Mouse (Mus musculus) right cerebral cortex, adult 18-20 months (tissue): Measurements from ENCODE around the gene Srrm3.

Experiments used
- DNase-seq: peaks from one replicate; pipeline ENCODE4 v3.0.0; 2022; ENCODE audit warnings: mixed read lengths

The Srrm3 gene

GRCm38 (mm10) chr5:135806555-135807262 is at the start of gene Srrm3:
Srrm3 (plus strand) TSS chr5:135806890.
- peak; percentile 91 for DNase-seq

GRCm38 (mm10) chr5:135761881-135762280 is 44.8 kb upstream of the Srrm3 start:
- DNase-seq, result no peak

GRCm38 (mm10) chr5:135763526-135763925 is 43.2 kb upstream of the Srrm3 start:
- DNase-seq, result peak; percentile 49

GRCm38 (mm10) chr5:135764971-135765370 is 41.7 kb upstream of the Srrm3 start:
- no peak for DNase-seq

DNA sequence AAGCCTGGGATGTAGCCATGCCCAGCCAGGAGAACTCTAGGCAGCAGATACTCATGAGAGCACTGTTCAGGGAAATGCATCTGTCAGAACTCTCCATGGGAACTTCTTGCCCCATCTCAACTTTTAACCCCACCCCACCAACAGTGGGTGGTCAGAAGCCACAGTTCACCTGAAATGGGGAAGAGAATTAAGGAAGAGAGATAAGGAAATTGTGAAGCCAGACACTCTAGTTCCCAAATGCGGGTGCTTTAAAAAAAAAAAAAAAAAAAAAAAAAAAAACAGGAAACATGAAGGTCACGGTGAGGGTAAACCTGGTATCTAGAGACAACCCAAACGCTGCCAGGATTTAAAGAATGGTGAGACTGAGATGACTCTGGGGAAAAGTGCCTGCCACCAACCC is 34.2 kb upstream of the Srrm3 start:
- no peak for DNase-seq

GRCm38 (mm10) chr5:135776546-135776945 is 30.1 kb upstream of the Srrm3 start:
- no peak for DNase-seq

- DNase-seq, result no peak
Observed at GRCm38 (mm10) chr5:135777796-135778470, 28.8 kb upstream of the Srrm3 start, which contains the start of gene Styxl1. Styxl1 (minus strand) TSS chr5:135778385.

DNA sequence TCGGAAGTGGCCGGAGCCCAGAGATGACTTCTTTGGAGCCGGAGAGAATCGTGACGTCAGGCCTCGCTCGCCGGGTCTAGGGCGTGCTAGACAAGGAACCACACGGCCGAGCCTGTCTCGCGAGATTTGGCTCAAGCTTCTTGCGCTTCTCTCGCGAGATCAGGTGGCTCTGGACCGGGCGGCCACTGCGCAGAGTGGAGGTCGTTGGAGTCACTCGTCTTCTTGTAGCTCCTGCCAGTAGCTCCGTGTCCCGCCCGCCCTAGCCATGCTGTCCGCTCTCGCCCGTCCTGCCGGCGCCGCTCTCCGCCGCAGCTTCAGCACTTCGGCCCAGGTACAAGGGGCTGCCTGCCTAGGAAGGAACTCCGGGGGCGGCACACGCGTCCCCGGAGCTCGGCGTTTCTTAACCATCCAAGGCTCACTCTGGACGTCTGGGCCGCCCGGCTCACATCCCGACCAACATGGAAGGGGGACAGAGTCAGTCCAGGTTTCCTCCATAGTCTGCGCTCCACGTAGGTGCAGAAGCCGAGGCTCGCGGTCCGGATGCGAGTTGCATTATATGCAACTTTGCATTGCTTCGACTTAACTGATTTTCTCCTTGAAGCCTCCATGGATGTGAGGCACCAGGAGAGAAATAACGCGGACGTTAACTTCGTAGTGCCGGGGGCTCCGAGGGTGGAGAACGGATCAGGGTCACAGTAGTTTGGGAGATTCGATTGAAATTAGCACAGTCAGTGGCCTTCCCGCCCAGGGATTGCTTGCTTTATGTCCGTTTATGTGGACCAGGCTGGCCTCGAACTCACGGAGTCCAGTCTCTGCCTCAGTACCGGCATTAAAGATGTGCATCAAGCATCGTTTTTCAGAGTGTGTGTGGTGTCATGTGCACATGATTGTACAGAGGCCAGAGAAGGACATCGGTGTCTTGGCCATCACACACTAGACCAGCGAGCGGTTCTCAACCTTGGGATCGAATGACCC is 27.9 kb upstream of the Srrm3 start, which contains the start of gene Mdh2:
Mdh2 (plus strand) TSS at position 10 of the 975 bp plus-strand sequence.
- peak; percentile 100 for DNase-seq

GRCm38 (mm10) chr5:135780331-135780730 is 26.4 kb upstream of the Srrm3 start:
- no peak for DNase-seq

- no peak for DNase-seq
Observed at GRCm38 (mm10) chr5:135782901-135783300, 23.8 kb upstream of the Srrm3 start.

- DNase-seq, result peak; percentile 84
Observed at GRCm38 (mm10) chr5:135793996-135794858, 12.5 kb upstream of the Srrm3 start.

DNA sequence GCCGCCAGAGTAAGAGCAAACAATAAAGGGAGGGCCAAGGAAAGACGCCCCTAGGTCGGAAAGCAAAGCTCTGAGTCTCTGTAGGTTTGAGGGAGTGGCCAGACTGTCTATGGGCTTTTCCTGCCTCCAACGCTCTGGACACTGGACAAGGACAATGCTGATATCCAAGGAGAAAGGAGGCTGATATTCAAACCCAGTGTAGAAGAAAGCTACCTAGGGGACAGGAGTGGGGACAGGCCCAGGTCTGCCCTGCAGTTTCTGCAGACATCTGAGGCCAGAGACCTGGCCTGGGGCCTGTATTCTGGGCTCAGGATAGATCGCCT is 11.9 kb upstream of the Srrm3 start:
- no peak for DNase-seq

DNA sequence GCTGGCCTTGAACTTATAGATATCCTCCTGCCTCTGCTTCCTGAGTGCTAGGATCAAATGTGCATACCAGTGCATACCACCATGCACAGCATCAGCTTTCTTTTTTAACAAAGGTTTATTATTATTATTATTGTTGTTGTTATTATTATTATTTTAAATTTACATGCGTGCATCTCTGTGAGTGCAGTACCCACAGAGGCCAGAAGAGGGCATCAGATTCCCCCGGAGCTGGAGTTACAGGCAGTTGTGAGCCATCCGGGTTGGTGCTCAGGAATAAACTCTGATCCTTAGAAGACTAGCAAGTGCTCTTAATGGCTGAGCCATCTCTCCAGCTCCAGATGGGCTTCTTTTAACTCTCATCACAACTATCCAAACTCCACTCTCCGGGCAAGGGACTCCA is 6.9 kb upstream of the Srrm3 start:
- no peak for DNase-seq

- no peak for DNase-seq
Observed at GRCm38 (mm10) chr5:135800927-135801326, 5.8 kb upstream of the Srrm3 start.

GRCm38 (mm10) chr5:135802641-135803040 is 4.0 kb upstream of the Srrm3 start:
- DNase-seq, result peak; percentile 35

DNA sequence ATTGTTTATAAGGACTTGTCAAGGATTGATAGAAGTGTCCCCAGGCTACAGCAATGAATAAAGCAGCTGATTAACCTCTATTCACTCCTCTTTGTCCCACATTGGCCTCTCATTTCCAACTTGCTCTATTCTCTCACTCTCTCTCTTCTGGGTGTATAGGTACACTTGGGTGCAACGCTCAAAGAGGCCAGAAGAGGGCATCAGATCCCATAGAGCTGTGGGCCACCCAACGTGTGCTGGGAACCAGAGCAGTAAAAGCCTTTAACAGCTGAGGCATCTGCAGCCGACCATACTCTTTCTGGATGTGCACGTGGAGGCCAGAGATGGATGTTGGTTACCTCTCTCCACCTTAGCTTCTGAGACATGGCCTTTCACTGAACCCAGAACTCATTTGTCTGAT is 3.6 kb upstream of the Srrm3 start:
- DNase-seq, result no peak

GRCm38 (mm10) chr5:135803676-135804075 is 3.0 kb upstream of the Srrm3 start:
- no peak for DNase-seq

DNA sequence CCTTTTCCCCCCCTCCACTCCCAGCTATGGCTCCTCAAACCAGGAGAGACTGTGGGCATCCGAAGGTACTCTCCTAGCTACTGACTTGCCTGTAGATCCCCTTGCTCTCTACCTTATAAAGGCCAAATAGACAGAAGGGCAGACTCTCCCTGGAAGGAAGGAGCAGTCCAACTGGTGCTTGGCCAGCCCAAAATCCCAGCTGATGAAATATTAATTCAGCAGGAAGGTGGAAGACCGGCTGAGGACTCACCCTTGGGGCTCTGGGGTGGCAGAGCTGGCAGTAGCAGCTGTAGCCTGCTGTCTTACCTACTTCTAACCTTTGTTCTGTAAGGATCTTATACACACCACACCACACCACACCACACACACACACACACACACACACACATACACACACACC is 2.0 kb upstream of the Srrm3 start:
- no peak for DNase-seq

DNA sequence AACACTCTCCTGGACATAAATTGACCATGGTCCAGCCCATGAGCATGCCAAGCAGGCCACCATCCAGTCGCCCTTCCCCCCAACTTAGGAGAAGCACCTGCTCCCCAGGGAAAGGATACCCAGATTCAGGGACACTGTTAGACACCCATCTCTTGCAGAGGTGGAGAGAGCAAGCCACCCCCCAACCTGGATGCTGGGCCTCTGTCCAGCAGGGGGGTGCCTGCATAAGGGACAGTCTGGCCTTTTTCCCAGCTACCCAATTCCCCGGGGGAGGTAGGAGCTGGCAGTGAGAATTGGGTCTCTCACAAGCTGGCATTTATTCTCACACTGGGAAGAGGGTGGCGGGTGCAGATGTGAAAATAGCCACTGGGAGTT is 560 bp downstream of the Srrm3 start:
- peak; percentile 61 for DNase-seq

DNA sequence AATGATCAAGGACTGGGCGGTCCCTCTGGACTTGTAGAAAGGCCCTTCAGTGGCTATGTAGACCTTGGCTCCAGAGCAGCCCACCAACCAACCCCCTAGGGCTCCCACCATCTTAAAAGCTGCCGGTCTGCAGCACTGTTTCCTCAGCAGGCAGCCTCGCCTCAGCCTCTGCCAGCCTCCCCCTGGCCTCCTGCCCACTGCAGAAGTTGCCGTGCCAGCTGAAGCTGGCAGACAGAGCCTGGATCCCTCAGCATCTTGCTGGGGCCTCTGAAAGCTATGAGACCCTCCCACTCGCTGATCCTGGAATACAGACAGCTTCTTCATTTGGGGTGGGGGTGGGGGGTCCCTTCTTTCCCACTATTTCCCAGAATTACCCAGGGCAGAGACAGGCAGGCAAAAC is 6.3 kb downstream of the Srrm3 start:
- peak; percentile 76 for DNase-seq

DNA sequence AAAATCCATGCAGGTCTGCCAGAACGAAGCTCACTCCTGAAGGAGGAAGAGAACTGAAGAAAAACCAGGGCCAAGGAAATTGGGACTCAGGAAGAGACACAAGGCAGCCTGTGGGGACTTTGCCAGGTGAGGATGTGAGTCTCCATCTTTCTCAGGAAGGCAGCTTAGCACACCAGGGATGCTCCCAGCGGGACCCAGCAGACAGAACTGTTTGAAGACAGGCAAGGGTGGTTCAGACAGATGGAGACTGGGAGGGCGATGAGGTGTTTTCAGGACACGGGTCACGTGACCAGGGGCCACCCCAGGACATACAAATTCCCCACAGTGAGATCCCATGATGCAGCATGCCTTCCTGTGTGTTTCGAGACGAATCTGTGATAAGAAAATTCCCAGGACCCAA is 11.8 kb downstream of the Srrm3 start:
- no peak for DNase-seq

GRCm38 (mm10) chr5:135822316-135822944 is 15.7 kb downstream of the Srrm3 start:
- DNase-seq, result no peak
